Mouse (Mus musculus): ENCODE data around the gene Plin2.
A peak's percentile ranks its signal among the peaks of the same experiment; 100 is the strongest.

DNA sequence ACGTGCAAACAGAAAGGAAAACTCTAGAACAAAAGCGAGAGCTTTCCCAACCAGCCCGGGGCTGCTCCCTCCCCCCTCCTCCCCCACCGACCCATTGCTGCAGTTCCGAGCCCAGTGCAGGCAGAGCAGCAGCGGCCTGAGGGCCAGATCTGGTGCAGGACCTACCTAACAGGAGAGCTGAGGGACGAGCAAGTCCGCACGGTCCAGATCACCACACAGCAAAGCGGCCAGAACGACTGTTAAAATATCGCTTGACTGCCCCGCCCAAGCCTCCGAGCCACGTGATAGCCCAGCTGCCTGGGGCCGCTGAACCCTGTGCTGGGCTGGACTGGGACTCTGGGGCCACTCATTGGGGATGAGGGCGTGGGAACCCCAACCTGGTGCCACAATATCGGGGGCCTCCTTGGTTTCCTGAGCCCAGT lies at the start of gene Plin2:
- TF ChIP-seq CTCF (IDR thresholded peaks at IDR 0.05; ENCODE audit: borderline replicate concordance, insufficient read depth, low read length) (no peak), POLR2A (IDR thresholded peaks at IDR 0.05; ENCODE audit: low read depth, low read length) (peak; percentile 96)

Data from embryonic fibroblast, embryonic 13.5 days (primary cell).